Mouse (Mus musculus) midbrain, embryonic 11.5 days (tissue): ENCODE data around the gene Sh3pxd2b. TPM values are rescaled to one million over a fixed set of nuclear protein-coding genes. Genes with fewer than 3 reads are reported as not detected.

Experiments
- ATAC-seq: fragments of 200-750 bp; cut with Nextera tagmentation; 2 replicates; pipeline ENCODE4 v1.8.0; 2017; ENCODE audit warnings: moderate TSS enrichment, moderate library complexity; ENCODE audit not compliant: low FRiP score
- DNase-seq: peaks from one replicate; pipeline ENCODE4 v3.0.0; 2015; ENCODE audit warnings: low spot score; ENCODE audit errors: missing footprints
- H3K27ac ChIP-seq: fragments of 300-500 bp; sonication (generic); 2 replicates; pipeline ENCODE4 v1.5.1; 2014; ENCODE audit warnings: low read depth, low read length
- H3K27me3 ChIP-seq: fragments of 300-500 bp; sonication (generic); 2 replicates; pipeline ENCODE4 v1.6.1; 2014; ENCODE audit warnings: mild to moderate bottlenecking, low read length, moderate library complexity, mixed read lengths; ENCODE audit not compliant: control insufficient read depth, insufficient read depth
- H3K36me3 ChIP-seq: fragments of 300-500 bp; sonication (generic); 2 replicates; pipeline ENCODE4 v1.6.1; 2014; ENCODE audit warnings: mild to moderate bottlenecking, low read length, moderate library complexity, mixed read lengths; ENCODE audit not compliant: control insufficient read depth, insufficient read depth
- H3K4me1 ChIP-seq: fragments of 300-500 bp; sonication (generic); 2 replicates; pipeline ENCODE4 v1.6.1; 2014; ENCODE audit warnings: low read length; ENCODE audit not compliant: control insufficient read depth, insufficient read depth
- H3K4me2 ChIP-seq: fragments of 300-500 bp; sonication (generic); 2 replicates; pipeline ENCODE4 v1.6.1; 2014; ENCODE audit warnings: mild to moderate bottlenecking, moderate library complexity
- H3K4me3 ChIP-seq: fragments of 300-500 bp; sonication (generic); 2 replicates; pipeline ENCODE4 v1.5.1; 2014; ENCODE audit warnings: low read depth, low read length
- H3K9ac ChIP-seq: fragments of 300-500 bp; sonication (generic); 2 replicates; pipeline ENCODE4 v1.6.1; 2014; ENCODE audit warnings: low read length
- H3K9me3 ChIP-seq: fragments of 300-500 bp; sonication (generic); 2 replicates; pipeline ENCODE4 v1.6.1; 2016; ENCODE audit warnings: low read length; ENCODE audit not compliant: control insufficient read depth
- WGBS: fragments of 180-500 bp; shearing (Covaris S2); extraction: QIAGEN DNeasy Blood & Tissue Kit; methylation state at CpG from one replicate; pipeline ENCODE4 v1.1.7; 2014; 5-methylcytosine and 5-hydroxymethylcytosine counted together
- polyA plus RNA-seq: library from polyadenylated mRNA; unstranded; fragments of >200 nt; fragmentation: Nextera tagmentation; extraction: Ambion mirVana; gene quantifications from 2 replicates; pipeline ENCODE4 v1.2.1, GENCODE M21; 2014

Gene Sh3pxd2b
- polyA plus RNA-seq, 1 experiment from 2014 or later = 23.2 TPM

- Histone ChIP-seq H3K4me3 (no peak overlapping the region), H3K36me3 (no peaks in the 10 kb centered on the region), H3K27ac (no peak overlapping the region), H3K4me2 (no peak overlapping the region), H3K27me3 (no peaks in the 10 kb centered on the region), H3K4me1 (no peaks in the 10 kb centered on the region), H3K9ac (no peak overlapping the region), H3K9me3 (no peaks in the 10 kb centered on the region)
- DNase-seq = no peak
- WGBS = 76% methylated on average over 5 of the region's 5 CpGs
- no peak for ATAC-seq
These were observed 128.0 kb downstream of the Sh3pxd2b start for GRCm38 (mm10) chr11:32475487-32476236.

Other genes with a start within 250 kb of the Sh3pxd2b start
- gene Il9r, start 147.5 kb upstream of the Sh3pxd2b start, polyA plus RNA-seq = not detected in 2 replicates
- gene Snrnp25, start 142.4 kb upstream of the Sh3pxd2b start, polyA plus RNA-seq = 77.0 and 87.0 TPM in 2 replicates
- 13.2 and 14.1 TPM in 2 replicates for gene Rhbdf1, start 125.5 kb upstream of the Sh3pxd2b start, polyA plus RNA-seq
- 24.8 and 27.2 TPM in 2 replicates for gene Mpg, start 121.3 kb upstream of the Sh3pxd2b start, polyA plus RNA-seq
- gene Nprl3, start 80.1 kb upstream of the Sh3pxd2b start, polyA plus RNA-seq = 28.3 and 34.0 TPM in 2 replicates
- 3,185 and 3,229 TPM in 2 replicates for gene Hba-x, start 71.4 kb upstream of the Sh3pxd2b start, polyA plus RNA-seq
- gene Hba-a1, start 64.3 kb upstream of the Sh3pxd2b start, polyA plus RNA-seq = 2,946 and 2,965 TPM in 2 replicates
- gene Hbq1b, start 60.9 kb upstream of the Sh3pxd2b start, polyA plus RNA-seq = 6.9 and 7.2 TPM in 2 replicates
- gene Hba-a2, start 51.3 kb upstream of the Sh3pxd2b start, polyA plus RNA-seq = 5,591 and 5,690 TPM in 2 replicates
- gene Hbq1a, start 47.8 kb upstream of the Sh3pxd2b start, polyA plus RNA-seq = 0.30 and 0.77 TPM in 2 replicates
- 67.7 and 71.6 TPM in 2 replicates for gene Ubtd2, start 107.5 kb downstream of the Sh3pxd2b start, polyA plus RNA-seq
- 0.23 TPM in 1 of 2 replicates, not detected in the other for gene Efcab9, start 184.3 kb downstream of the Sh3pxd2b start, polyA plus RNA-seq
- gene Stk10, start 185.5 kb downstream of the Sh3pxd2b start, polyA plus RNA-seq = 0.58 and 0.67 TPM in 2 replicates